Mouse (Mus musculus) midbrain, embryonic 10.5 days (tissue): ENCODE data around the gene Ndufs8. TPM values are rescaled to one million over a fixed set of nuclear protein-coding genes. Genes with fewer than 3 reads are reported as not detected.

Experiments
- DNase-seq: peaks from one replicate; pipeline ENCODE4 v3.0.0-alpha.2; 2017; ENCODE audit warnings: low spot score
- H3K27ac ChIP-seq: fragments of 300-500 bp; sonication (generic); replicated peaks from 2 replicates; pipeline ENCODE4 v1.5.1; 2016; ENCODE audit warnings: mild to moderate bottlenecking
- H3K27me3 ChIP-seq: fragments of 300-500 bp; sonication (generic); 2 replicates; pipeline ENCODE4 v1.6.1; 2016; ENCODE audit warnings: low read depth, mild to moderate bottlenecking; ENCODE audit not compliant: poor library complexity, severe bottlenecking
- H3K36me3 ChIP-seq: fragments of 300-500 bp; sonication (generic); 2 replicates; pipeline ENCODE4 v1.6.1; 2016; ENCODE audit warnings: mild to moderate bottlenecking, moderate library complexity
- H3K4me1 ChIP-seq: fragments of 300-500 bp; sonication (generic); 2 replicates; pipeline ENCODE4 v1.6.1; 2016
- H3K4me3 ChIP-seq: fragments of 300-500 bp; sonication (generic); 2 replicates; pipeline ENCODE4 v1.5.1; 2016; ENCODE audit warnings: mild to moderate bottlenecking, moderate library complexity
- H3K9me3 ChIP-seq: fragments of 300-500 bp; sonication (generic); replicated peaks from 2 replicates; pipeline ENCODE4 v1.6.1; 2016; ENCODE audit warnings: mild to moderate bottlenecking
- WGBS: fragments of 180-500 bp; shearing (Covaris S2); methylation state at CpG from one replicate; pipeline ENCODE4 v1.1.7; 2016; 5-methylcytosine and 5-hydroxymethylcytosine counted together
- polyA plus RNA-seq: library from polyadenylated mRNA; unstranded; fragments of >200 nt; fragmentation: Nextera tagmentation; extraction: Ambion mirVana; gene quantifications from 2 replicates; pipeline ENCODE4 v1.2.1, GENCODE M21; 2016

The Ndufs8 gene
- polyA plus RNA-seq, 1 experiment from 2014 or later, result 251 TPM

DNA sequence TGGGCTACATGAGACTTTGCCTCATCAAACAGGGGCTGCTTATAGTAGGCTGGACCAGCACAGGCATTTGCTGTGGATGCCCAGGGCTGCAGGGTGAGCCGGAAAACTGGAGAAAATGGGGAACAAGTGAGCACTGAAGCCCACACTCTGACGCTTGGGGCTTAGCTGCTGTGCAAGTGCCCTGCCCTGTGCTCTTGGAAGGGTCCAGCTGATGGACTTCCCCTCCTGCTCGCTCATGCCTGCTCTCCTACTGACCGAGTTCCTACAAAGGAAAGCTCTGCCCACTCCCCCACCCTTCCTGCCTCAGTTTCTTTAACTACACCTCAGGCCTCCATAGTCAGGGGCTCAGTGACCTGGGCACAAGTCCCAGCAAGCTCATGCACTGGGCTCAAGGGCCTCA, 15.4 kb upstream of the Ndufs8 start:
- Histone ChIP-seq H3K4me3 (no peak overlapping the region), H3K4me1 (peaks cover 23% of the 10 kb centered on the region), H3K36me3 (no peaks in the 10 kb centered on the region), H3K27me3 (no peaks in the 10 kb centered on the region), H3K27ac (no peak overlapping the region), H3K9me3 (no peaks in the 10 kb centered on the region)
- no peak for DNase-seq
- 81% methylated on average over 4 of the region's 4 CpGs for WGBS

DNA sequence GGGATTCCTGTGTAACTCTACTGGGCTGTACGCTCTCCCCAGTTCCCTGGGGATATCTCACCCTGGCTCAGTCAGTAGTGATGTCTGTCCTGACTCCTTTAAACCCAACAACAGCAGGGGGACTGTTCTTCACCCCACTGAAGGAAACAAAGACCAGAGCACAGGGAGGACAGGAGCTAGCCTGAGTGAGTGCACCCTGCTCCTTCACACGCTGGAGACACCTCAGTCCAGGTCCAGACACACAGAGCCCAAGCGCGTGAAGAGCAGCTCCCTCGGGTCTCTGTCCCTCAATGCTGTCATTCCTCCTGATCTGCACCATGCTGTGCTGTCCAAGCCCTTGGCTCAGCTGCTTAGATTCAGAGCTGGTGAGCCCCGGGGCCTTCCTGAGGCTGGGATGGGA, 14.1 kb upstream of the Ndufs8 start:
- no peaks in the 10 kb centered on the region for H3K36me3 ChIP-seq
- no peaks in the 10 kb centered on the region for H3K27me3 ChIP-seq
- WGBS, result 69% methylated on average over 6 of the region's 6 CpGs
- no peak for DNase-seq
- no peaks in the 10 kb centered on the region for H3K9me3 ChIP-seq
- H3K4me3 ChIP-seq, result no peak overlapping the region
- peaks cover 23% of the 10 kb centered on the region for H3K4me1 ChIP-seq
- H3K27ac ChIP-seq, result no peak overlapping the region

DNA sequence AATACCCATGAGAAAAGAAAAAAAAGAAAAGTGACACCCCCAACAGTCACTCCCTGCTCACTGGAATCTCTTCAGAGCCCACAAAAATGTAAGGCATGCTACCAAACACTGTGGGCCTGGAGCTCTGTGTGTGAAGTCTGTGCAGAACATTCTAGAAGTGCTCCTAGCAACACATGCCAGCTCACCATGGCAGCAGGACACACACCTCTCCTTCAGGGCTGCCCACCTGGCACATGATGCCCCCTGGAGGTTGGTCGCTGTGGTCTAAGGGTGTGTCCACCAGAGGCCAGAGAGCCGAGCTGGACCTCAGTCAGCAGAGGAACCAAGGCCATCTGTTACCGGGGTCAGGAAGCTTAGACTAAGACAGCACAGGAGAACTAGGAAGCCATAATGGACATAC, 13.7 kb upstream of the Ndufs8 start:
- Histone ChIP-seq H3K27me3 (no peaks in the 10 kb centered on the region), H3K9me3 (no peaks in the 10 kb centered on the region), H3K27ac (no peak overlapping the region), H3K4me1 (peaks cover 23% of the 10 kb centered on the region), H3K36me3 (no peaks in the 10 kb centered on the region), H3K4me3 (no peak overlapping the region)
- 75% methylated on average over 3 of the region's 3 CpGs for WGBS
- no peak for DNase-seq

DNA sequence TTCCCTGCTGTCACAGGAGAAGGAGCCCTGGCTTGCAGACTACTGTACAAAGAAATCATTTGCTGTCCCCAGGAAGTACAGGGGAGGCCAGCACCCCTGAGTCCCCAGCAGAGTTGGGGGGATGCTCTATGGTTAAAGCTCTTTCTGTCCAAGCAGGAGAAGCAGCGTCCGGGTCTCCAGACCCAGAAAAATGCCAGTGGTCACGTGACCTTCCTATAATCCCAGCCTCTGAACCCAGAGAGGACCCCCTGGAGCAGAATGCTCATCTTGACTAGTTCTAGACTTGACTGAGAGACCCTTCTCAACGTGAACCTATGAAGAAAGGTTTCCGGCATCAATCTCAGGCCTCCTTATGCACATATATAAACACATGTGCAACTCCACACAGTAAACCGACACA, 13.3 kb upstream of the Ndufs8 start:
- Histone ChIP-seq H3K9me3 (no peaks in the 10 kb centered on the region), H3K4me3 (no peak overlapping the region), H3K27me3 (no peaks in the 10 kb centered on the region), H3K36me3 (no peaks in the 10 kb centered on the region), H3K27ac (no peak overlapping the region), H3K4me1 (peaks cover 23% of the 10 kb centered on the region)
- 77% methylated on average over 6 of the region's 6 CpGs for WGBS
- no peak for DNase-seq

DNA sequence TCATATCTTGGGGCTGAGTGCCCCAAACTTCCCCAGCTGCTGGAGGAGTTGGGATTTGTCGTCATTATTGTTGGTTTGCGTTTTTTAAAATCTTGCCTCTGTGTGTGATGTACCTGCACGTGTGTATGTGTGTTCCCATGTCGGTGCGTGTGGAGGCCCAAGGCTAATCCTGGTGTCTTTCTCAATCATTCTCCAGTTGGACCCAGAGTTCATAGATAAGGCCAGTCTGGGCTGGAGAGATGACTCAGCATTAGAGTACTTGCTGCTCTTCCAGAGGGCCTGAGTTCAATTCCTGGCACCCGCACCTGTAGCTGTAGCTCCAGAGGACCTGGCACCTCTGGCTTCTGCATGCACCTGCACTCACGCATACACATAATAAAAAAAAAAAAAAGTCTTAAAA, 12.3 kb upstream of the Ndufs8 start:
- no peak overlapping the region for H3K4me3 ChIP-seq
- H3K36me3 ChIP-seq, result no peaks in the 10 kb centered on the region
- H3K27ac ChIP-seq, result no peak overlapping the region
- H3K9me3 ChIP-seq, result no peaks in the 10 kb centered on the region
- WGBS, result 87% methylated on average over 7 of the region's 7 CpGs
- peaks cover 23% of the 10 kb centered on the region for H3K4me1 ChIP-seq
- DNase-seq, result no peak
- no peaks in the 10 kb centered on the region for H3K27me3 ChIP-seq

DNA sequence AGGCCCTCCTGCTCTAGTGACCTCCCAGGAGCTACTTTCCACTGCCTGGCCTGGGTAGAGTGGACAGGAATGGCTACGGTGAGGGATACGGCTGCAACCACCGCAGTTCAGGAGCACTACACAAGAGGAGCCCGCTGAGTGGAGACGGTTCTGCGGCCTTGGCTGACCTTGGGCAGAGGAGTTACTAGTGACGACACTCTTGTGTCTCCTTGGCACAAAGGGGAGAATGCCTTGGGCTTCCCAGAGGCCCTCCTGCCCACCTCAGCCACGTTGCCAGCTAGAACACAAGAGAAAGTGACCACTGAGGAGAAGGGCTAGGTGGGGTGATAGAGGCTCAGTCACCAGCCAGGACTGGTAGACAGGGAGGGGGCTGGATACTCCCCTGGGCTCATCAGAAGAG, 11.6 kb upstream of the Ndufs8 start:
- H3K36me3 ChIP-seq, result no peaks in the 10 kb centered on the region
- no peaks in the 10 kb centered on the region for H3K27me3 ChIP-seq
- no peak for DNase-seq
- no peak overlapping the region for H3K4me3 ChIP-seq
- no peaks in the 10 kb centered on the region for H3K9me3 ChIP-seq
- peak overlapping the region; percentile 7 for H3K27ac ChIP-seq
- peaks cover 18% of the 10 kb centered on the region for H3K4me1 ChIP-seq
- 79% methylated on average over 8 of the region's 8 CpGs for WGBS

DNA sequence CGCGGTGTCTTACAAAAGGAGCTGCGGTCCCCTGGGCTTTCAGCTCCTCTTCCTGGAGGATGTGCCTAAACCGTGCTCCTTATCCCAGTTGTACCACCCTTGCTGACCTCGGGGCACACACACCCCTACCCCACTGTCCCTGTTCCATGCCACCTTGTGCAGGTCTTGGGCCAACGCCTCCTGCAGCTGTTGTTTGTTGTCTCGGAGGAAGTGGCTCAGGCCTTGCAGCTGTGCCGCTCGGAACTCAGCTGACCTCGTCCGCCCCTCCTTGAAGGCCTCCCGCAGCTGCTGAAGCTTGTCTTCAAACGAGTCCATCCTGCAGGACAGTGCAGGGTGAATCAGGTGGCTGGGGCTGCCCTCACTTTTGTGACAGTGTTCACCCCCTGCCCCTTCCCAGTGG, 11.0 kb upstream of the Ndufs8 start:
- WGBS, result 52% methylated on average over 13 of the region's 13 CpGs
- H3K4me3 ChIP-seq, result no peak overlapping the region
- no peaks in the 10 kb centered on the region for H3K27me3 ChIP-seq
- peaks cover 16% of the 10 kb centered on the region for H3K4me1 ChIP-seq
- no peaks in the 10 kb centered on the region for H3K36me3 ChIP-seq
- no peaks in the 10 kb centered on the region for H3K9me3 ChIP-seq
- no peak for DNase-seq
- H3K27ac ChIP-seq, result peak overlapping the region; percentile 7

DNA sequence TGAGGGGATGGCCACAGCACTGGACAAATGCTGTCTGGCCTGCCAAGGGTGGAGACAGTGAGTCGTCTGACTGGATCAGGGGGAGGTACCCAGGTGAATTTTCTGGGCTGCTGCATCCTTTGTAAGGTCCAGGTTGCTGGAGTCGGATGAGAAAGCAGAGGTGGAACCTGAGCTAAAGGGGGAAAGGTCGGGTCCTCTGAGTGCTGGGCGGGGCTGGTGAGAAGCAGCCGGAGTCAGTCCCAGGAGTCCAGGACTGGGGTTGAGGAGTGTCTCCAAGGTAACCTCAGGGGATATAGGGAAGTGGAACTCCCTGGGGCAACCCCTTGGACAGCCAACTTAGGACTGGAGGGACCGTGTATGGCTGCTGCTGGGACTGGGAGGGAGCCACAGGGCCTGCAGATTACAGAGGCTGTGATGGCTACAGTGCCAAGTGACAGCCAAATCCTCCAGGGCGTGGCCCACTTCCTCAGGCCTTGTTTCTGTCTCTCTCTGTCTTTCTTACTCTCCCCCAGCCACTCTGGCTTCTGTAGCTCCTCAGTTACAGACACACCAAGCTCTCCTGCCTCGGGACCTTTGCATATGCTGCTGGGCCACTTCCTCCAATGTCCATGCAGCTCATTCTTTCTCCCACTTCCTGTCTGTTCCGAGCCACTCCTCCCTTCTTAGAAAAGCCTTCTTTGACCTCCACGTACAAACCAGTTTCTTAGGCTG, 10.2 kb upstream of the Ndufs8 start:
- H3K27me3 ChIP-seq, result no peaks in the 10 kb centered on the region
- peaks cover 19% of the 10 kb centered on the region for H3K4me1 ChIP-seq
- no peaks in the 10 kb centered on the region for H3K9me3 ChIP-seq
- H3K27ac ChIP-seq, result peak overlapping the region; percentile 7; the same call in 1 of the 2 replicates
- H3K4me3 ChIP-seq, result no peak overlapping the region
- no peak for DNase-seq
- 61% methylated on average over 10 of the region's 10 CpGs for WGBS
- no peaks in the 10 kb centered on the region for H3K36me3 ChIP-seq

DNA sequence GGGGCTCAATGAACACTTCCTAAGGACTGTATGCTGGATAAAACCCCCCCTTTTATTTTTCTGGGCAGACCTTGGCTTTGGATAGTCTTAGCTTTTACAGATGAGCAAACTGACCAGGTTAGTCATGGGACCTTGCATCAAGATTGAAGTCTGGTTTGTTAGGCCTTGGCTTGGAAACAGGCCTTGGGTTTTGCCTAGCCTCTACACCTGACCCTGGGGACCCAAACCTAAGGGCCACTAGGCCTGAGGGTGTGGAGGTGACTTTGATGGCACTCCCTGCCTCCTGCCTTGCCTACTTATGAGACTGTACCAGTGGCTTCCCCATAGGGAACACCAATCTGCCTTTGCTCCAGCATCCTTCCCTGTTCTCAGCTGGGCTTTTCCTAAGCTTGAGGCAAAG, 7.4 kb upstream of the Ndufs8 start:
- DNase-seq, result no peak
- Histone ChIP-seq H3K9me3 (no peaks in the 10 kb centered on the region), H3K27me3 (no peaks in the 10 kb centered on the region), H3K4me3 (no peak overlapping the region), H3K36me3 (no peaks in the 10 kb centered on the region), H3K27ac (no peak overlapping the region), H3K4me1 (peaks cover 15% of the 10 kb centered on the region)

DNA sequence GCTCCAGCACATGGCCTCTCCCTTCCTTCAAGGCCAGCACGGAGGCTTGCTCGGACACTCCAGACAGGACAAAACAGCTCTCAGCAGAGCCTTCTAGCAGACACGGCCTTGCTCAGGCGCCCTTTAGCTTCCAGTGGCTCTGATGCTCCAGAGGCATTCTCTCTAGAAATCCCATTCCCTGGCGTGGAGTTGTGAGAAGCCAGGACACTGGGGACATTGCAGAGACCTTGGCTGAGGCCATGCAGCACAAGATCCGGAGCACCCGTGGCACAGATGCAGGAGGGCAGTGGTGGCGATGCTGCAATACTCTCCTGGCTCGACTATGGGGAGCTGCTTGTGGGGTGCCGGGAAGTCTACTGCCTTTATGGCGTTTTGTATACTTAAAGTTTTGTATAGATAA, 4.2 kb upstream of the Ndufs8 start:
- Histone ChIP-seq H3K4me1 (peaks cover 23% of the 10 kb centered on the region), H3K4me3 (no peak overlapping the region), H3K27me3 (no peaks in the 10 kb centered on the region), H3K27ac (no peak overlapping the region), H3K36me3 (no peaks in the 10 kb centered on the region), H3K9me3 (no peaks in the 10 kb centered on the region)
- WGBS, result 79% methylated on average over 11 of the region's 11 CpGs
- DNase-seq, result no peak

DNA sequence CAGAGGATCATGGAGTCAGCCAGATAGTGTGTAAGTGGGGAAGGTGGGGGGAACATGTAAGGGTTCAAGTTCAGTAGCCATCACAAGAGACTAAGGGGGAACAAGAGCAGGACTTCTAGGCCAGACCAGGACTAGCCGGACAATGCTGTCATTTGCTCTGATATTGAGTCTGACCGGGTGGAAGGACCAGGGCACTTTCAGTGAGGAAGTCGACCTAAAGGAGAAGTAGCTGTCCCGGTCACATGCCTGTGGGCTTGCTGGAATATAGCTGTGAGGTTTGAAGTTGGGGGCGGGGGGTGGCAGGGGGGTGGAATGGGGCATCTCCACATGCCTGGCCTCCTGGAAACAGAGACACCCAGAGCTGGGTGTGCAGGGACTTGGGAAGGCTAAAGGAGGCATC, 2.0 kb upstream of the Ndufs8 start:
- whole genome bisulfite sequencing, result 90% methylated on average over 5 of the region's 5 CpGs
- no peak overlapping the region for H3K4me3 ChIP-seq
- H3K9me3 ChIP-seq, result no peaks in the 10 kb centered on the region
- H3K36me3 ChIP-seq, result peaks cover 20% of the 10 kb centered on the region
- no peak overlapping the region for H3K27ac ChIP-seq
- H3K4me1 ChIP-seq, result peaks cover 28% of the 10 kb centered on the region
- no peaks in the 10 kb centered on the region for H3K27me3 ChIP-seq
- DNase-seq, result no peak

DNA sequence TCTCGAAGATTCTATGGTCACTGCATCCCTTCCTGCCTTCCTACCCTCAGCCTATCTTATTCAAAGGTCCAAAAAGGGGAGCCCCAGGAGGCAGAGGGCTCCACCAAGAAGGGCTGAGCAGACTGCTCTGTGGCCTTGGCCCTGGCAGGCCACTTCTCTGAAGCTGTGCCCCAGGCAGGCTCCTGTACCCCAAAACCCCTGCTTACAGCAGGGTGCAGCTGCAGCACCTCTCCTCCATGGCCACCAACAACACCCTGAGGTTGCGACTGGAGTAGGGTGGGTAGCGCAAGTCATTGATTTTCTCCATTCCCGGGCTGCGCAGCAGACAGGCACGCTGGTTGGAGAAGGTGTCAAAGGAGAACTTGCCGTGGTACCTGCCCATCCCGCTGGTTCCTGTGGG, 1.1 kb upstream of the Ndufs8 start:
- peak overlapping the region; percentile 91 for H3K27ac ChIP-seq
- H3K9me3 ChIP-seq, result no peaks in the 10 kb centered on the region
- no peak for DNase-seq
- H3K27me3 ChIP-seq, result no peaks in the 10 kb centered on the region
- 85% methylated on average over 8 of the region's 8 CpGs for WGBS
- peaks cover 29% of the 10 kb centered on the region for H3K36me3 ChIP-seq
- peaks cover 26% of the 10 kb centered on the region for H3K4me1 ChIP-seq
- peak overlapping the region; percentile 65 for H3K4me3 ChIP-seq

DNA sequence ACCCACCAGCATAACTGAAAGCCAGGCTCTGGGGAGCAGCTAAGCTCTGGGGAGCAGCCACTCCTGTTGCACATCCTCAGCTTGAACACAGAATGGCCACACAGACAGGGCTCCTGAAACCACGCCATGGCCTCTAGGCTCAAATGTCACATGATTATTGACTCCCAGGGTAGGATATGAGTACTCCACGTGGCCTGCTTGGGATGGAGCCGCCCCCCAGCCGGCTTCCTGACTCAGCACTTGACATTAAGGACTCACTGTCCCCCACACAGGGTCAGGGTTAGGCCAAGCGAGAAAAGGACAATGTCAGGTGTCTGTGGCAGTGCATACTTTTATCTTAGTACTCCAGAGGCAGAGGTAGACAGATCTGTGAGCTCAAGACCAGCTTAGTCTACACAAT, 2.4 kb downstream of the Ndufs8 start:
- peaks cover 45% of the 10 kb centered on the region for H3K4me1 ChIP-seq

More for the DNA sequence above, 2.4 kb downstream of the Ndufs8 start:
- Histone ChIP-seq H3K27ac (no peak overlapping the region), H3K27me3 (peaks cover 15% of the 10 kb centered on the region; the same call in 1 of the 2 replicates), H3K9me3 (no peaks in the 10 kb centered on the region), H3K4me3 (no peak overlapping the region), H3K36me3 (peaks cover 39% of the 10 kb centered on the region)
- WGBS, result 86% methylated on average over 5 of the region's 5 CpGs
- no peak for DNase-seq
